Mouse (Mus musculus) brain, embryonic 14.5 days (tissue): ENCODE data around the gene Nckap5l.
"Not testable (repeated sequence)": the region's sequence is repeated elsewhere in the genome, so short reads cannot be mapped to it uniquely, and the experiment has no call there.

Source experiments
- CTCF ChIP-seq: fragments of 200-500 bp; IDR thresholded peaks from 2 replicates; pipeline ENCODE4 v1.5.1; 2012; ENCODE audit warnings: inconsistent platforms, mild to moderate bottlenecking, moderate library complexity, borderline replicate concordance; ENCODE audit not compliant: insufficient read depth, insufficient read length; ENCODE audit errors: extremely low read depth
- POLR2A ChIP-seq: fragments of 200-500 bp; IDR thresholded peaks from 2 replicates; pipeline ENCODE4 v1.6.1; 2012; ENCODE audit warnings: mild to moderate bottlenecking, inconsistent platforms, borderline replicate concordance; ENCODE audit not compliant: poor library complexity, insufficient read depth, insufficient read length, severe bottlenecking; ENCODE audit errors: extremely low read depth

GRCm38 (mm10) chr15:99446136-99446535 lies 11.4 kb downstream of the Nckap5l start:
- TF ChIP-seq CTCF, POLR2A: not testable (repeated sequence)
